ENCODE assay signal across 23 mouse cellular contexts in genomic region chr11:7531847-7532246, GRCm38 (mm10).
DNase-seq lines count a peak whose midpoint lies in the region; ATAC-seq and TF ChIP-seq lines count a peak whose summit lies in the region.
"Had no signal": no experiment of that assay in that cellular context is flagged by ENCODE, and none has a peak within 500 bp of the region (broad histone marks: within the 10 kb centered on the region; RNA-seq: fewer than 3 reads in every experiment).

No protein-coding gene starts in this region.

- in situ Hi-C loops in ES-E14 (cut with MboI; ENCODE audit: low sequenced_read_pairs in 2 of 2, unreplicated experiment in 2 of 2): no loop called here

- H3K4me1 ChIP-seq in ES-Bruce4 (ENCODE audit: control insufficient read depth, insufficient read depth, low read length): peaks cover 5% of the 10 kb centered on the region
- peaks cover 0 to 9% of the 10 kb centered on the region in 2 experiments; a peak in 1 of 4 replicates for H3K4me1 ChIP-seq in ES-E14 (ENCODE audit: control insufficient read depth in 2 of 2, insufficient read depth in 2 of 2, low read length in 2 of 2, poor library complexity in 1 of 2)
- no peaks in the 10 kb centered on the region for H3K4me1 ChIP-seq in intestine, embryonic 15.5 days (replicated peaks)
- H3K4me1 ChIP-seq in neural tube, embryonic 15.5 days: no peaks in the 10 kb centered on the region
- H3K4me1 ChIP-seq: embryonic facial prominence, embryonic 10.5 days; embryonic facial prominence, embryonic 12.5 days; forebrain, embryonic 13.5 days; forebrain, embryonic 15.5 days had no signal

- H3K4me3 ChIP-seq in ES-Bruce4 (ENCODE audit: low read depth, low read length): no peak overlapping the region
- no peak overlapping the region for H3K4me3 ChIP-seq in ES-E14 (ENCODE audit: insufficient read depth in 1 of 2, low read depth in 1 of 2, low read length in 2 of 2, poor library complexity in 1 of 2, severe bottlenecking in 1 of 2)
- H3K4me3 ChIP-seq in intestine, embryonic 15.5 days (replicated peaks): no peak overlapping the region
- no peak overlapping the region for H3K4me3 ChIP-seq in neural tube, embryonic 15.5 days (replicated peaks)
- H3K4me3 ChIP-seq: embryonic facial prominence, embryonic 10.5 days; embryonic facial prominence, embryonic 12.5 days; forebrain, embryonic 13.5 days; forebrain, embryonic 15.5 days had no signal

- H3K36me3 ChIP-seq in ES-Bruce4 (ENCODE audit: control insufficient read depth, insufficient read depth, low read length, poor library complexity, severe bottlenecking): no peaks in the 10 kb centered on the region
- no peaks in the 10 kb centered on the region for H3K36me3 ChIP-seq in ES-E14 (ENCODE audit: control insufficient read depth, insufficient read depth, low read length, poor library complexity, severe bottlenecking)
- no peaks in the 10 kb centered on the region for H3K36me3 ChIP-seq in intestine, embryonic 15.5 days
- no peaks in the 10 kb centered on the region for H3K36me3 ChIP-seq in neural tube, embryonic 15.5 days
- H3K36me3 ChIP-seq: embryonic facial prominence, embryonic 10.5 days; embryonic facial prominence, embryonic 12.5 days; forebrain, embryonic 15.5 days had no signal

- DNase-seq in ES-E14 (ENCODE audit: low read depth, low spot score): peak; percentile 56
- peak; percentile 52 for DNase-seq in WW6 (ENCODE audit: low read depth, low spot score)
- no peak for DNase-seq in ovary, postnatal 10 days (ENCODE audit: low spot score)
- DNase-seq: adrenal gland, adult 8-10 months; adrenal gland, postnatal 14 days; adrenal gland, postnatal 36 days; B cell, adult 2 months; cerebellum, adult 11-12 months; cerebellum, adult 2 months; cerebellum, adult 9-10 months; cerebellum, postnatal 10 days; cerebellum, postnatal 25 days; forebrain, postnatal 0 days had no signal

- H3K9me3 ChIP-seq in ES-Bruce4 (replicated peaks; ENCODE audit: control insufficient read depth, insufficient read depth, low read length, poor library complexity, severe bottlenecking) (peaks cover 15% of the 10 kb centered on the region), ES-E14 (ENCODE audit: control insufficient read depth, insufficient read depth, low read depth, low read length) (no peaks in the 10 kb centered on the region; the same call in 1 of the 2 replicates)
- no peaks in the 10 kb centered on the region for H3K9me3 ChIP-seq in intestine, embryonic 15.5 days
- H3K9me3 ChIP-seq in neural tube, embryonic 15.5 days (replicated peaks): no peaks in the 10 kb centered on the region
- H3K9me3 ChIP-seq: forebrain, embryonic 15.5 days had no signal

- no peak for ATAC-seq in intestine, embryonic 15.5 days
- no peak for ATAC-seq in neural tube, embryonic 15.5 days (ENCODE audit: low FRiP score)
- ATAC-seq: activated CD4-positive, CD25-positive, alpha-beta regulatory T cell, adult 4 months; CD4-positive, CD25-positive, alpha-beta regulatory T cell, adult 4 months; forebrain, embryonic 13.5 days; forebrain, embryonic 15.5 days; forebrain, postnatal 0 days had no signal

- H3K27me3 ChIP-seq in ES-Bruce4 (ENCODE audit: control insufficient read depth, insufficient read depth, low read length, poor library complexity, severe bottlenecking): peaks cover 1% of the 10 kb centered on the region
- H3K27me3 ChIP-seq in intestine, embryonic 15.5 days (replicated peaks): no peaks in the 10 kb centered on the region
- H3K27me3 ChIP-seq in neural tube, embryonic 15.5 days (replicated peaks): no peaks in the 10 kb centered on the region
- H3K27me3 ChIP-seq: CH12.LX; embryonic facial prominence, embryonic 12.5 days; forebrain, embryonic 13.5 days; forebrain, embryonic 15.5 days had no signal

- 64% methylated on average over 3 of the region's 3 CpGs for WGBS in intestine, embryonic 15.5 days
- WGBS in neural tube, embryonic 15.5 days: 80% methylated on average over 3 of the region's 3 CpGs

- H3K27ac ChIP-seq in ES-Bruce4 (ENCODE audit: insufficient read depth, low read length) (no peak overlapping the region), ES-E14 (ENCODE audit: insufficient read depth, low read depth, low read length, poor library complexity, severe bottlenecking) (no peak overlapping the region)
- H3K27ac ChIP-seq in intestine, embryonic 15.5 days: no peak overlapping the region
- no peak overlapping the region for H3K27ac ChIP-seq in neural tube, embryonic 15.5 days (replicated peaks)
- H3K27ac ChIP-seq: embryonic facial prominence, embryonic 10.5 days; embryonic facial prominence, embryonic 12.5 days; forebrain, embryonic 13.5 days; forebrain, embryonic 15.5 days had no signal

- TF ChIP-seq POLR2A in ES-Bruce4 (IDR thresholded peaks at IDR 0.05; ENCODE audit: insufficient read depth, low read length): no peak

- H3K4me2 ChIP-seq in intestine, embryonic 15.5 days (replicated peaks): no peak overlapping the region
- no peak overlapping the region for H3K4me2 ChIP-seq in neural tube, embryonic 15.5 days
- H3K4me2 ChIP-seq: embryonic facial prominence, embryonic 12.5 days; forebrain, embryonic 13.5 days; forebrain, embryonic 15.5 days had no signal

- TF ChIP-seq CTCF in ES-Bruce4 (IDR thresholded peaks at IDR 0.05; ENCODE audit: low read depth, low read length): no peak

- TF ChIP-seq EP300 in ES-Bruce4 (IDR thresholded peaks at IDR 0.05; ENCODE audit: insufficient read depth, low read depth, low read length): peak; percentile 72

- H3K9ac ChIP-seq in ES-Bruce4 (ENCODE audit: low read depth, poor library complexity, severe bottlenecking) (no peak overlapping the region), ES-E14 (ENCODE audit: insufficient read depth, low read depth, low read length, poor library complexity, severe bottlenecking) (no peak overlapping the region)
- no peak overlapping the region for H3K9ac ChIP-seq in intestine, embryonic 15.5 days
- H3K9ac ChIP-seq in neural tube, embryonic 15.5 days (replicated peaks): no peak overlapping the region
- H3K9ac ChIP-seq: embryonic facial prominence, embryonic 12.5 days; forebrain, embryonic 13.5 days; forebrain, embryonic 15.5 days; forebrain, postnatal 0 days had no signal

TF ChIP-seq in ES-E14, 5 proteins besides CTCF, POLR2A, EP300 and RAD21:
- no peak for TF ChIP-seq HCFC1 (IDR thresholded peaks at IDR 0.05; ENCODE audit: borderline replicate concordance, insufficient read depth, low read length)
- TF ChIP-seq CHD2 (IDR thresholded peaks at IDR 0.05; ENCODE audit: low read depth, low read length): no peak
- TF ChIP-seq MAFK (IDR thresholded peaks at IDR 0.05; ENCODE audit: insufficient read depth, low read depth, low read length): no peak
- TF ChIP-seq ZC3H11A (IDR thresholded peaks at IDR 0.05; ENCODE audit: borderline replicate concordance, low read depth, low read length): no peak
- no peak for TF ChIP-seq ZNF384 (IDR thresholded peaks at IDR 0.05; ENCODE audit: low read depth, low read length)
TF ChIP-seq in ES-E14: peak in this region for 0.
